In the genomic region with DNA sequence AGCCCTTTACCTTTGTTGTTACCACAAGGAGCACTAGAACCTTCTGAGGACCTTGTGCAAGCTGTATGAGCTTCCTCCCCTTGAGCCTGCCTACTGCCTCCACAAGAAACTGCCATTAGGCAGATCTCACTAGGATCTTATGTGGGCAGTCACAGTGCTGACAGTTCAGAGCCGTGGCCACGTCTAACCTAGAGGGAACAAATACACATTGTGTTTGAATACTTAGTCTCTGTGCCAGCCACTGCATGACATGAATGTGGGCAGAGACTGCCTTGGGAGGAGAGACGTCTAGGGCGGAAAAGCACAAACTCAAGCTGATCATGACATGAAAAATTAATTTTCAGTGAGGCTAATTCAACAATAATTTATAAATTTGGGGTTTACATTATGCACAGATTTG, we compare ENCODE assay signal across 22 mouse cellular contexts.
DNase-seq lines count a peak whose midpoint lies in the region; ATAC-seq and TF ChIP-seq lines count a peak whose summit lies in the region.
"Had no signal": no experiment of that assay in that cellular context is flagged by ENCODE, and none has a peak within 500 bp of the region (broad histone marks: within the 10 kb centered on the region; RNA-seq: fewer than 3 reads in every experiment).

No protein-coding gene starts in this region.

- DNase-seq in frontal cortex, postnatal 36 days (ENCODE audit: low spot score in 2 of 2): no peak
- peak in 1 of 2 experiments; percentile 11 for DNase-seq in layer of hippocampus, adult 2 months (ENCODE audit: low spot score in 2 of 2)
- DNase-seq in layer of hippocampus, adult 9-10 months (ENCODE audit: low spot score): no peak
- DNase-seq in right cerebral cortex, adult 18-20 months: peak; percentile 9
- no peak for DNase-seq in right cerebral cortex, postnatal 10 days (ENCODE audit: low spot score in 2 of 2)
- DNase-seq in telencephalon, adult 2 months (ENCODE audit: low read depth, low spot score): peak; percentile 35
- no peak for DNase-seq in natural killer cell, adult 2 months (ENCODE audit: low spot score in 2 of 2)
- DNase-seq: adrenal gland, postnatal 25 days; cerebellum, adult 9-10 months; cerebellum, postnatal 25 days; forebrain, postnatal 0 days; gastrocnemius, postnatal 36 days; heart, adult 18-20 months; heart, postnatal 14 days had no signal

- TF ChIP-seq CTCF in layer of hippocampus, adult 2 months (conservative IDR thresholded peaks at IDR 0.05): no peak

- ATAC-seq in frontal cortex, adult (ENCODE audit: low TSS enrichment): peak; percentile 77
- ATAC-seq: activated CD4-positive, CD25-positive, alpha-beta regulatory T cell, adult 4 months; forebrain, embryonic 13.5 days; forebrain, postnatal 0 days; hindbrain, postnatal 0 days; Patski had no signal

- peak overlapping the region; percentile 65 for H3K27ac ChIP-seq in layer of hippocampus, adult 2 months
- H3K27ac ChIP-seq: embryonic facial prominence, embryonic 13.5 days; forebrain, embryonic 13.5 days; heart, embryonic 15.5 days; hindbrain, embryonic 12.5 days; hindbrain, postnatal 0 days had no signal

- H3K4me3 ChIP-seq in layer of hippocampus, adult 2 months: no peak overlapping the region
- H3K4me3 ChIP-seq: embryonic facial prominence, embryonic 13.5 days; forebrain, embryonic 13.5 days; heart, embryonic 15.5 days; hindbrain, embryonic 12.5 days had no signal

Comparison
In these comparisons a context has a peak if more than half of its experiments do, and no peak if none do; other contexts are left out.
1. DNase-seq: peak in right cerebral cortex, adult 18-20 months (single experiment) and telencephalon, adult 2 months (single experiment); none in frontal cortex, postnatal 36 days (0 of 2), layer of hippocampus, adult 9-10 months (single experiment), right cerebral cortex, postnatal 10 days (0 of 2) and natural killer cell, adult 2 months (0 of 2).